Mouse (Mus musculus) cerebellum, adult 8-10 months (tissue): ENCODE data around the gene Luzp1.
A peak's percentile ranks its signal among the peaks of the same experiment; 100 is the strongest.

Source experiments
- DNase-seq: peaks from one replicate; pipeline ENCODE4 v3.0.0; 2022

The Luzp1 gene

DNA sequence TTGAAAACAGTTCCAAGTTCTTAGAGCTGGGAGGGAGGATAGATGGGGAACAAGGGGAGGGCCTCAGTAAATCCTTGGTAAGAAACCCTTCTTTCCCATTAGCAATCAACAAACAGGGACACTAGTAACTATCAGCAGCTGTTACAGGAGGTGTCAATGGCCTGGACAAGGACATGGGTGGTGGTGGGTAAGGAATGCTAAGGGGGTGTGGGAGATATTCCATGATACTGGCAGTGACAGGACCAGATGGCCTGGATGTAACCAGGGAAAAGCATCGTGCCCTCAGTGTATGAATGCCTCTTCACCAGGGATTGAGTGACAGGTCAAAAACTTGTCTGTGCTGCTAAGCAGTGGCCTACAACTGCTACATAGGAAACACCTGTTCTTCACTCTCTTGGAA is 83.5 kb downstream of the Luzp1 start:
- DNase-seq, result no peak

DNA sequence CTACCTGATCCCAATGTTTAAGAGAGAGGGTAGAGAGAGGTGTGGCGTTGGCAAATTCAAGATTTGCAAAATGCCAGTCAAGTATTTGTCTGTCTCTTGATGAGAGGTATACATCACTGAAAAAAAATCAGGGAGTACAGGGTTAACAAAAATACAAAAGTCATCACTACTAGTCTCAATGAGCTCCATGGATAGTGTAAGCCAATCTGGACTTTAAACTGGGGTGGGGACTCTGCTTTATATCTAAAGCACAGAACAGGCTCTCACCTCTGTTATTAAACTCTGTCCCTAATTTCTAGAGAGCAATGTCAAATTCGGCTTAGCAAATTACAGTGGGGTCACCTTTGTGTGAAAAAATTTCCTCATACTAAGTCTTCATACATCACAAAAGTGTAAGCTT is 88.1 kb downstream of the Luzp1 start:
- no peak for DNase-seq

DNA sequence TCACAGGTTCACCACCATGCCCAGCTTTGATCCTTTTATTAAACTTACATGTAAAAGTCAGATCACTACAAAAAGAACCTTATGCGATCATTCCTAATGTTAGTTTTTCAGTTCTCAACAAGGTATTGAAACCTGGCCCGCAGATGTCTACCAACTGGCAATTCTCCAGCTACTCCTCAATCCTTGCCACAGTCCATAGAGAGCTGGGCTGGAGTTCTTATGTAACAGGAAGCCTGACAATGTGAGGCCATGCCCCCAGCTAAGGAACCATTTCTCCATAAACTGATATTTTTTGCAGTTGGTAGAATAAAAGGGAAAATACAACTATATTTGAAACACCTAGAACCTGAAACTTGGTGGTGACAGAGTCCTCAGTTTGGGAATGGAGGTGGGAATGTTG is 90.1 kb downstream of the Luzp1 start:
- no peak for DNase-seq

DNA sequence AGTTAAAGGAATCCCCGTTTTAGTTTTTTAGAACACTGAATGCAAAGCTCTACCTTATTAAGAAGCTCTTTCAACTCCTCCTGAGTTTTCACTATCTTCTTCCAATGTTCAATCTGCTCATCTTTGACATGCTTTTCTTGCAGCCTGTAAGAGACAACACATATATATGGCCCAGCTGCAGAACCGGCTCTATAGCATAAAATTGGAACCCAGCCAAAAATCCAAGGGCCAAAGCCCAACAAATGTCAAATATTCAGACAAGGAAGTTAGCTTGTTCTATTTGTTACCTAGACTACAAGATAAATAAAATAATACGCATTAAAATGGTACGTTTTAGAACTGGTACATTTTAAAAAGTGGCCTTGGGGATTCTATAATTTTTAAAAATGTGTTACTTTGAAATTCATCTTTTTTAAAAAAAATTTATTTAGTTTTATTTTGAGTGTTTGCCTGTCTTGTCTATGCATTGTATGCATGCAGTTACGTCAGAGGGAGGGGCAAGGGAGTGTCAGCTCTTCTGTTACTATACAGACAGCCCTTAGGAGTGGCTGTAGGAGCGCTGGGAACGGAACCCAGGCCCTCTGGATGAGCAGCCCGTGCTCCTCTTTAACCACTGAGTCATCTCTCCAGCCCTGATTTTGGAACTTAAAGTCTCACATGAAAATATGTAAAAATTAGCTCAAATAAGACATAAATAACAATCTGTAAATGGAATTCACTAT is 90.9 kb downstream of the Luzp1 start:
- DNase-seq, result no peak

DNA sequence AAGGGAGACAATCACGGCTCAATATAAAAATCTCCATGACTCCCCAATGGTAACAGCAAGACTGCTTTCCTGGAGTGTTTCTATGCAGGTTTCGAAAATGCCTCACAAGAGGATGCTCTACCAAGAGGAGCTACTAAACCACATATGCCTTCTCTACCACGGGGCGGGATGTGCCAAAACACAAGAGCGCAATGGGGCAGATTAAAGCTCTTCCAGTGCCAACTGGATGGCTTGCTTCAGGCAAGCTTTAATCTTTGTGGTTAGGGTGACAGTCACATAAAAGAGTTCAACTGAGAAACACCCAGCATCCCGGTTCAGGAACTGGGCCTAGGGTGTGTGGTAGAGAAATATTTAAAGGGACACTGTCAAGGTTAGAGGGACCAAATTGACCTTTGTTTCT is 93.2 kb downstream of the Luzp1 start:
- peak; percentile 28 for DNase-seq

DNA sequence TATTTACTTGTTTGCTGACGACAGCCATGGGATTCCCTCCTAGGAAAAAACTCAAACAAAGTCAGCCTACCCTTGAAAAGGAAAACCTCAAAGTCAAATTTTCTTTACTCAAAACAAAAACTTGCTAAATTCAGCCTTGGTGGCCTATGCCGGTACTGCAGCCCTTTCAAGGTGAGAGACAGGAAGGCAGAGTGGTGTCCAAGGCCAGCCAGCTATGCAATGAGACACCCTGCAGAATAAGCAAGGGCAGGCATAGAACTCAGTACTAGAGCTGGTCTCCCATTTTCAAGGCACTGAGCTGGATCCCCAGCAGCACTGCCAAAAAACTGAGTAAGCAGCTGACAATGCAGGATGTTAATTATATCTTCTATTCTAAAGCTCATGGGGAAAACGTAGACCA is 99.1 kb downstream of the Luzp1 start:
- no peak for DNase-seq

DNA sequence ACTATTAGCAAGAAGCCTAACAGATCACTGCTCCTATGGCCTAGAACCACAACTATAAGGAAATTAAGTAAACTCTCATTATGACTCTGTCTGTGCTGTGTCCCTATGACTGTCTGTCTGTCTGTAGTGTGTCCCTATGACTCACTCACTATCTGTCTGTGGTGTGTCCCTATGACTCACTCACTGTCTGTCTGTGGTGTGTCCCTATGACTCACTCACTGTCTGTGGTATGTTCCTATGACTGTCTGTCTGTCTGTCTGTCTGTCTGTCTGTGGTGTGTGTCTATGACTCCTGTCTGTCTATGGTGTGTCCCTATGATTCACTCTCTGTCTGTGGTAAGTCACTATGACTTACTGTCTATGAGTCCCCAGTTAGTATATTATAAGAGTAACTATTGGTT is 100.4 kb downstream of the Luzp1 start:
- DNase-seq, result no peak

DNA sequence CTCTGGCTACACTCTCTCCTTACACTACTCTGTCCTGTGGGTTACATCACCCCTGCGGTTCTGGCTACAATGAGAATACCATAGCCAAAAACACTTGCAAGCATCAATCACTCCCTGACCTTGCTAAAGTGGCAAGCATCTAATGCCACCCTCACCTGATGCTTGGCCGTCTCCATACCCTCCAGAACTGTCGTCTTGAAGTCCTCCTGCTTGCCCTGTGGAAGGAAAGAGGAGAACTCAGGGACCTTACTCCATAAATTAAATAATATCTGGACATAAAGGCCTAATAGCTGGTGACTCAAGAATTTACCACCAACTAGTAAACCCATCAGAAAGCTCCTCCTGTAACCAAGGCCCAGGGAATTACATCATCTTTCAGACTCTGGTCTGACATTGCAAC is 112.3 kb downstream of the Luzp1 start:
- no peak for DNase-seq

DNA sequence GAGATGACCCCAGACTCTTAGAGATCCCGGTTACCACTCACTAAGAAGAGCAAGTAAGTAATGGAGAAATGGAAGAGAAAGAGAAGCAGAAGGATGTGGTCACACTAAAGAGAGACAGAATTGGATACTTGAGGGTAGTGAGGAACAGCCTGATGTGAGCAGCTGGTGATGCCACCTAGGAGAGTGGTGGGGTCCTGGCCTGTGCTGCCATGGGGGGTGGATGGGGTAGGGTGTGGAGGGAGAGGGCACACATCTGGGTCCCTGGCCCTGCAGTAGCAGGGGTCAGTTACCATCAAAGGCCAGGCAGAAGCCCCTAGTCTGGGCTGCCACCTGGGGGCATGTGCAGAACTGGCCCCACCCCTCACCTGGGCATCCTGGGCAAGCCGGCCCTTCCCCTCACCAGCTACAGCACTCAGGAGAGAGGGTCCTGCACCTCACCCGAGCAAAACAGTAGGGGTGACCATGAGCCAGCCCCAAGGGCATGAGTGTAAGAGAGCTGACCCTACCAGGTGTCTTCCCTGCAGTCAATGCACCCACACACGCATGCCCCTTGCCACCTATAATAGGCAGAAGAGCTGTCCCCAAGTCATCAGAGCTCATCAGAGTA is 117.8 kb downstream of the Luzp1 start:
- no peak for DNase-seq

DNA sequence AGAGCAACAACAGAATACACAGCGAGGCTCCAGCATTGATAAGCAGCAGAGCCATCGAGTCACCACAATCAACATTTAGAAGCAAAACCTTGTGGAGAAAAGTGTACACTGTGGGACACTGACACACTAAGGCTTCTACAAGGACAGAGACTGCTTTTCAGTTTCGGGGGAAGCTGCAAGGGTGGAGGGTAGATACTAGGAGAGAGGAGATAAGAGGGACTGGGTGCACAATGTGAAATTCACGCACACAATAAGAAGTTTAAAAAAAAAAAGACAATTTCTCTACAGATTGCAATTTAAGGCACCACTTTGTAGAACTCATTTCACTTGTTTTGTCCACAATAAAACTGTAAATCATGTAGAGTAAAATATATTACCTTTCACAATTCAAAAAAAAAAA is 118.4 kb downstream of the Luzp1 start:
- DNase-seq, result no peak

DNA sequence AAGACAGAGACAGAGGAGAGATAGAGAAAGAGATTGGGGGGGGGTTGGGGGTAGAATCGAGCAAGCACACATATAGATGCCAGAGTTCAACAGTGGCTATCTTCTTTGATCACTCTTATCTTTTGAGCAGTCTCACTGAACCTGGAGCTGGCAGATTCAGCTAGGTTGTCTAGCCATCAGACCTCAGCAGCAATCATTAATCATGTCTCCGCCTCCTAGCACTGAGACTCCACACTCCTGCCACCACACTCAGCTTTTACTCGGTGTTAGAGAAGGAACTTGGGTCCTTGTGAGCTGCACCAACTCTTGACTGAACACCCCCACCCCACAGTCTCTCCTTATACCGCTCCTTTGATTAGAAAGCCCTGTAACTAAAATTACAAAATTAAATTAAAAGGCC is 122.5 kb downstream of the Luzp1 start:
- no peak for DNase-seq

DNA sequence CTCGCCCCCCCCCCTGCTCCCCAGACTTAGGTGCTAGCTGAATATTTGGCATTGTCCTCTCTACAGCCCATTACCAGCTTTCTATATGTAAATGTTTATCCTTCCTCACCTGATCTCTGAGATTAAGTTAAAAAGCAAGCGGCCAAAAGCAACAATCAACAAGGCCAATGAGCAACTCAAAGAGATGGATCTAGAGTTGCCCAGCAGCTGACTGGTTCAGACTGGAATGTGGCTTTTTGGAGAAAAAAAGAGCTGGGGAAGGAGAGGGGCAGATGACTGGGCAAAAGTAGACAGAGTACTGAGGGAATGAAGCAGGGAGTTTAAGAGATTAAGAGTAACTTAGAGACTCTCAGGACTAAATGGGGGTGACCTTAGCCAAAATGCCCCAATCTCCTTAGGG is 124.4 kb downstream of the Luzp1 start:
- DNase-seq, result no peak

DNA sequence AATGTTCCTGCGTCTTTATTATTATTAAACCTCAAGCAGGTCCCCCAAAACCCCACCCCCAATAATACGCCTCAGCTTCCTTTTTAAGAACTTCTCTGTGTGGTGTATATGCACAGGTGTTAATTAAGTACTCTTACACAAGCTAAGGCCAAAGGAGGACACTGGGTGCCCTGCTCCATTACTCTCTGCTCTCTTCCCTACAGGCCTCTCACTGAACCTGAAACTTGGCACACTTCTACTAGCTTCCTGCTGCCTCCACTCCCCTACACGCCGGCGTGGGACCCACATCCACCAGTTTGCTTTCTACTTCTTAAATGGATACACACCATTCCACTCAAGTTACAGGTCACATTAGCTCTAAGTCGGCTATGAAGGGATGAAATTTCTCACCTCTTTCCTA is 125.7 kb downstream of the Luzp1 start:
- DNase-seq, result no peak

DNA sequence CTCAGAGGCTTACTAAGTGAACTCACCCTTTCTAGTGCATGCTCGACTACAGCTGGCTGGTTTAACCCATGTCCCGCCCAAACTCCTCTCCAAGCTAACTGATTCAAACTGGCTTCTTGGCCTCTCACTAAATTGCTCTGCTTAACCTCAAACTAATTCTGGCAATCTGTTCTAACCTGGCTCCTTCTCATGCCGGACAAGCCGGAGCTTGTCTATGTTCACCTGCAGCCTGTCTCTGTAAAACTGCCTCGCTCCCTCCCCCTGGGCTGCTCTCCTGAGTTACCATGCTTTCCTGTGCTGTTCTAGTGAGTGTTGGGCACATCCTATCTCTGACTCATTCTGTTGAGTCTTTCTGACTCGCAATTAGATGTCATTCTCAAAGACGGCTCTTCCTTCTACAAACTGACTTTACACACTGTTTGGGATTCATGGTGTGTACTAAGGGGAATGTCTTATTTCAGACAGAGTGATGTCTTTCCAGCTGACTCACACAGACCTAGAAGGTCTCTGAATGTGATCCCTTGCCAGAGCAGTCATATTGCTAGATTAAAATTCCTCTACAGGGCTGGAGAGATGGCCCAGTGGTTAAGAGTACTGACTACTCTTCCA is 128.8 kb downstream of the Luzp1 start:
- no peak for DNase-seq

DNA sequence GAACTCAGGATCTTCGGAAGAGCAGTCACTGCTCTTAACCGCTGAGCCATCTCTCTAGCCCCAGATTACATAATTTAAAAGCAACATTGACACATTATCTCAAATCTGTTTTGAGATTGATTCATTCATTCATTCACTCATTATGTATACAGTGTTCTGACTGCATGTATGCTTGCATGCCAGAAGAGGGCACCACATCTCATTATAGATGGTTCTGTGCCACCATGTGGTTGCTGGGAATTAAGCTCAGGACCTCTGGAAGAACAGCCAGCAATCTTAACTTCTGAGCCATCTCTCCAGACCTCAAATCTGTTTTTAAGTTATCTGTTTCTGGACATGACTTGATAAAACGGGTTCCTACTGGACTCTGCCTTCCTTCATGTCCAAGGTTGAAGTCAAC is 130.3 kb downstream of the Luzp1 start:
- no peak for DNase-seq

DNA sequence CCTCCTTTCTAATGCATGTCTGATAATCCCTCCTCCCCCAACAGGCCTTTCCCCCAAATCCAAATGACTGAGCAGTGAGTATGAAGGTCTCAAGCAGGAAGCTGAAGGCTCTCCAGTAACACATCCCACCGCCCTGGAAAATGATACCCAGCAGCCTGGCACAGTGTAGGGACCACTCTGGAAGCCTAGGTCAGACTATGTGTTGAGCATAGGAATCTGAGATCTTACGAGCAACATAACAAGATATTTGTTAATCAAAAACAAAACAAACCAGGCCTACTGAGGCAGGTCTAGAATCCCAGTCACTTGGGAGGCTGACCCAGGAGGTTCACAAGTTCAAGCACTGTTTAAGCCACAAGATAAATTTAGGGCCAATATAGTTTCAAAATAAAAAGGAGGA is 131.0 kb downstream of the Luzp1 start:
- no peak for DNase-seq

DNA sequence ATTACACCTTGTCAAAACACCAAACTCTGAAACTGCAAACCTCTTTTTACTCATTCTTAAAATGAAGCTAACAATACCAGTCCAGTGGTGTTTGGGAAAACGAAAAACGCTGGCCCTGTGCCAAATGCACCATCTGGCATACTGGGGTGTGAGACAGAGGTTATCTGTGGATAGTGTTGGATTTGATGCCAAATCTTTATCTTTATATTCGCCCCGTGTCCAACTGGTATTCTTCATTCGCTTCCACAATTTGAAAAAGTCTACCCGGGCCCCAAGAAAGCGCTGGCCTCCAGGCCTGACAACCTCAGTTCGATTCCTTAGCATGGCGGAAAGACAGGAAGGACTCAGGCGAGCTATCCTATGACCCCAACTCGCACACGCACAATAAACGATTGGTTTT is 131.9 kb downstream of the Luzp1 start:
- peak; percentile 57 for DNase-seq

DNA sequence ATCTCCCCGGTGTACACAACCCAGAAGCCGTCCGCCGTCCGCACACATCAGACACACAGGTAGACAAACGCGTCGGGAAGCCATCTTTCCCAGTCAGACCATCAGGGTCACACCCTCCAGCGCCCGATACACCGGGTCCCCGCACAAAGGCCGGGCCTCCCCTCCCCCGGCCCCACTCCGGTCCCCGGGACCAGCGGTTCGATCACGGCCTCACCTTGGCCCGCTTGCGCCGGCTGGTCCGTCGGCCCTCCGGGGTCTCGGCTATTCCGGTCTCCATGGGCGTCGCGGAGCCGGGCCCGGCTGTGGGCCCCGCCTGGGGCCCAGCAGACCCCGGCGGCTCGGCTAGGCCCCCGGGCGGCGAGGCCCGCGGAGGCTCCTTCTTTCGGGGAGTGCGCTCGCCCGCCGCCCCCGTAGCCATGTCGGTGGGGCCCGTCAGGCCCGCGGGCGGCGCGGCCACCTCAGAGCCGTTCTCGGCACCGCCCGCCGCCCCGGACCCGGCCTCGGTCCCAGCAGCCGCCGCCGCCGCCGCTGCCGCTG is 132.5 kb downstream of the Luzp1 start:
- peak; percentile 38 for DNase-seq

DNA sequence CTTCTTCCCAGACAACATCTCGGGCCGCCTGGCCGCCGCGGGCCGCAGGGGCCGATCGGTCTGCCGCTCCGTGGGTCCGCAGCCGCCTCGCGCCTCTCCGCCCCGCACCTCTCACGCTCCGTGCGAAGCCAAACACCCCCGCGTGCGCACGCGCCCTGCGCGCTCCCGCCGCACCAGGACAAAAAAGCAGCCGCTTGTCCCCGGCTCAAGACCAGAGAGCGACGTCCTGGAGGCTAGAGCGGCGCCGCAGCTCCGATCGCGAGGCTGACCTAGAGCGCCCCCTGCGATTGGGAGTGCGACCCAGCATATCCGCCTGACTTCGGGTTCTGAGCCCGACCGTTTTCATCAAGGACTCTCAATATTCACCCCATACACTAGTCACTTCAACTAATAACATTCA is 133.0 kb downstream of the Luzp1 start, which contains the start of gene Kdm1a:
Gene Kdm1a, minus strand, starts transcription at position 156 of the 400 bp plus-strand sequence.
- DNase-seq, result peak; percentile 96
